Mouse (Mus musculus): ENCODE results near the gene Tbx19. TPM values are rescaled to one million over a fixed set of nuclear protein-coding genes. Genes with fewer than 3 reads are reported as not detected.
A peak's percentile ranks its signal among the peaks of the same experiment; 100 is the strongest.

Tbx19 gene
- polyA plus RNA-seq (2016; fragmentation: Nextera tagmentation; extraction: Ambion mirVana) = not detected in 2 replicates

GRCm38 (mm10) chr1:165160723-165161405, at the start of gene Tbx19:
Tbx19 (minus strand) TSS chr1:165160773.
- Histone ChIP-seq H3K27me3 (peaks cover 10% of the 10 kb centered on the region; the same call in 1 of the 2 replicates), H3K9me3 (no peaks in the 10 kb centered on the region), H3K4me1 (replicated peaks) (no peaks in the 10 kb centered on the region), H3K9ac (replicated peaks) (no peak within 1 kb of the TSS), H3K4me3 (replicated peaks) (no peak within 1 kb of the TSS), H3K4me2 (no peak within 1 kb of the TSS), H3K27ac (no peak within 1 kb of the TSS), H3K36me3 (no peaks in the 10 kb centered on the region)
- 86% methylated on average over 8 of the region's 8 CpGs for WGBS
- no peak for ATAC-seq (ENCODE audit: insufficient number of reproducible peaks, insufficient read depth, low FRiP score, low TSS enrichment, low read depth)

GRCm38 (mm10) chr1:165205591-165205990, 45.0 kb upstream of the Tbx19 start:
- peaks cover 7% of the 10 kb centered on the region; the same call in 1 of the 2 replicates for H3K4me1 ChIP-seq (replicated peaks)
- no peak overlapping the region for H3K4me3 ChIP-seq (replicated peaks)
- no peak overlapping the region for H3K9ac ChIP-seq (replicated peaks)
- no peak for ATAC-seq (ENCODE audit: insufficient number of reproducible peaks, insufficient read depth, low FRiP score, low TSS enrichment, low read depth)
- H3K27ac ChIP-seq = no peak overlapping the region
- H3K36me3 ChIP-seq = no peaks in the 10 kb centered on the region
- WGBS = 18% methylated on average over 2 of the region's 2 CpGs
- no peaks in the 10 kb centered on the region for H3K27me3 ChIP-seq
- H3K9me3 ChIP-seq = no peaks in the 10 kb centered on the region
- no peak overlapping the region for H3K4me2 ChIP-seq

- Histone ChIP-seq H3K4me2 (no peak overlapping the region), H3K27ac (no peak overlapping the region), H3K27me3 (no peaks in the 10 kb centered on the region), H3K9me3 (no peaks in the 10 kb centered on the region), H3K4me3 (replicated peaks) (no peak overlapping the region), H3K4me1 (replicated peaks) (peaks cover 7% of the 10 kb centered on the region; the same call in 1 of the 2 replicates), H3K9ac (replicated peaks) (no peak overlapping the region), H3K36me3 (no peaks in the 10 kb centered on the region)
- 36% methylated on average over 2 of the region's 2 CpGs for WGBS
- ATAC-seq (ENCODE audit: insufficient number of reproducible peaks, insufficient read depth, low FRiP score, low TSS enrichment, low read depth) = no peak
These were observed 43.0 kb upstream of the Tbx19 start for GRCm38 (mm10) chr1:165203488-165204035.

GRCm38 (mm10) chr1:165201445-165202012, 41.0 kb upstream of the Tbx19 start:
- 83% methylated on average over 4 of the region's 4 CpGs for WGBS

GRCm38 (mm10) chr1:165200748-165201147, 40.2 kb upstream of the Tbx19 start:
- WGBS = 85% methylated on average over 8 of the region's 8 CpGs
- Histone ChIP-seq H3K27ac (no peak overlapping the region), H3K4me2 (no peak overlapping the region), H3K4me1 (replicated peaks) (no peaks in the 10 kb centered on the region), H3K27me3 (no peaks in the 10 kb centered on the region), H3K9ac (replicated peaks) (no peak overlapping the region), H3K36me3 (no peaks in the 10 kb centered on the region), H3K4me3 (replicated peaks) (no peak overlapping the region), H3K9me3 (no peaks in the 10 kb centered on the region)
- ATAC-seq (ENCODE audit: insufficient number of reproducible peaks, insufficient read depth, low FRiP score, low TSS enrichment, low read depth) = no peak

More at GRCm38 (mm10) chr1:165201445-165202012, 41.0 kb upstream of the Tbx19 start:
- Histone ChIP-seq H3K9me3 (no peaks in the 10 kb centered on the region), H3K27me3 (no peaks in the 10 kb centered on the region), H3K27ac (no peak overlapping the region), H3K4me2 (no peak overlapping the region), H3K9ac (replicated peaks) (no peak overlapping the region), H3K4me1 (replicated peaks) (no peaks in the 10 kb centered on the region), H3K4me3 (replicated peaks) (no peak overlapping the region), H3K36me3 (no peaks in the 10 kb centered on the region)
- ATAC-seq (ENCODE audit: insufficient number of reproducible peaks, insufficient read depth, low FRiP score, low TSS enrichment, low read depth) = no peak

- no peaks in the 10 kb centered on the region for H3K9me3 ChIP-seq
- WGBS = 79% methylated on average over 3 of the region's 3 CpGs
These were observed 39.1 kb upstream of the Tbx19 start for GRCm38 (mm10) chr1:165199639-165200038.

GRCm38 (mm10) chr1:165198951-165199350, 38.4 kb upstream of the Tbx19 start:
- WGBS = 68% methylated on average over 1 of the region's 1 CpGs
- Histone ChIP-seq H3K4me2 (no peak overlapping the region), H3K4me3 (replicated peaks) (no peak overlapping the region), H3K36me3 (no peaks in the 10 kb centered on the region), H3K4me1 (replicated peaks) (peaks cover 6% of the 10 kb centered on the region), H3K27ac (no peak overlapping the region), H3K9ac (replicated peaks) (no peak overlapping the region), H3K9me3 (no peaks in the 10 kb centered on the region), H3K27me3 (no peaks in the 10 kb centered on the region)
- ATAC-seq (ENCODE audit: insufficient number of reproducible peaks, insufficient read depth, low FRiP score, low TSS enrichment, low read depth) = no peak

More at GRCm38 (mm10) chr1:165199639-165200038, 39.1 kb upstream of the Tbx19 start:
- H3K27ac ChIP-seq = no peak overlapping the region
- H3K4me3 ChIP-seq (replicated peaks) = no peak overlapping the region
- no peak overlapping the region for H3K4me2 ChIP-seq
- no peaks in the 10 kb centered on the region for H3K27me3 ChIP-seq
- no peak overlapping the region for H3K9ac ChIP-seq (replicated peaks)
- no peak for ATAC-seq (ENCODE audit: insufficient number of reproducible peaks, insufficient read depth, low FRiP score, low TSS enrichment, low read depth)
- peaks cover 4% of the 10 kb centered on the region for H3K4me1 ChIP-seq (replicated peaks)
- no peaks in the 10 kb centered on the region for H3K36me3 ChIP-seq

GRCm38 (mm10) chr1:165197875-165198274, 37.3 kb upstream of the Tbx19 start:
- H3K9me3 ChIP-seq = no peaks in the 10 kb centered on the region
- no peak overlapping the region for H3K9ac ChIP-seq (replicated peaks)
- H3K4me3 ChIP-seq (replicated peaks) = no peak overlapping the region
- H3K4me2 ChIP-seq = no peak overlapping the region
- no peak for ATAC-seq (ENCODE audit: insufficient number of reproducible peaks, insufficient read depth, low FRiP score, low TSS enrichment, low read depth)
- H3K27ac ChIP-seq = no peak overlapping the region
- 80% methylated on average over 3 of the region's 3 CpGs for WGBS
- H3K4me1 ChIP-seq (replicated peaks) = peaks cover 8% of the 10 kb centered on the region
- no peaks in the 10 kb centered on the region for H3K27me3 ChIP-seq
- no peaks in the 10 kb centered on the region for H3K36me3 ChIP-seq

- ATAC-seq (ENCODE audit: insufficient number of reproducible peaks, insufficient read depth, low FRiP score, low TSS enrichment, low read depth) = no peak
- 72% methylated on average over 3 of the region's 3 CpGs for WGBS
- no peaks in the 10 kb centered on the region for H3K36me3 ChIP-seq
- no peak overlapping the region for H3K9ac ChIP-seq (replicated peaks)
- H3K4me1 ChIP-seq (replicated peaks) = peaks cover 12% of the 10 kb centered on the region
- H3K27ac ChIP-seq = no peak overlapping the region
- H3K27me3 ChIP-seq = no peaks in the 10 kb centered on the region
- no peaks in the 10 kb centered on the region for H3K9me3 ChIP-seq
- H3K4me2 ChIP-seq = no peak overlapping the region
- no peak overlapping the region for H3K4me3 ChIP-seq (replicated peaks)
These were observed 34.9 kb upstream of the Tbx19 start for GRCm38 (mm10) chr1:165195396-165195960.

- H3K4me2 ChIP-seq = peak overlapping the region; percentile 77
- WGBS = 12% methylated on average over 5 of the region's 5 CpGs
- H3K4me1 ChIP-seq (replicated peaks) = peaks cover 12% of the 10 kb centered on the region
- H3K27me3 ChIP-seq = no peaks in the 10 kb centered on the region
- no peak for ATAC-seq (ENCODE audit: insufficient number of reproducible peaks, insufficient read depth, low FRiP score, low TSS enrichment, low read depth)
- H3K9me3 ChIP-seq = no peaks in the 10 kb centered on the region
- H3K27ac ChIP-seq = peak overlapping the region; percentile 50; the same call in 1 of the 2 replicates
- H3K9ac ChIP-seq (replicated peaks) = peak overlapping the region; percentile 72
- peak overlapping the region; percentile 72 for H3K4me3 ChIP-seq (replicated peaks)
- H3K36me3 ChIP-seq = no peaks in the 10 kb centered on the region
These were observed 34.1 kb upstream of the Tbx19 start for GRCm38 (mm10) chr1:165194662-165195013.

- WGBS = under 1% methylated on average over 69 of the region's 69 CpGs
- Histone ChIP-seq H3K4me1 (replicated peaks) (peaks cover 12% of the 10 kb centered on the region), H3K27me3 (no peaks in the 10 kb centered on the region), H3K36me3 (no peaks in the 10 kb centered on the region), H3K9me3 (no peaks in the 10 kb centered on the region), H3K27ac (peak within 1 kb of the TSS; percentile 50), H3K4me3 (replicated peaks) (peak within 1 kb of the TSS; percentile 72), H3K9ac (replicated peaks) (peak within 1 kb of the TSS; percentile 72), H3K4me2 (peak within 1 kb of the TSS; percentile 77)
- peak; percentile 93 for ATAC-seq (ENCODE audit: insufficient number of reproducible peaks, insufficient read depth, low FRiP score, low TSS enrichment, low read depth)
These were observed 33.5 kb upstream of the Tbx19 start, which contains the start of gene Sft2d2 for GRCm38 (mm10) chr1:165193880-165194661. Sft2d2 (minus strand) TSS chr1:165194438.
